Mouse (Mus musculus): ENCODE data around the gene Opcml. TPM values are rescaled to one million over a fixed set of nuclear protein-coding genes. Genes with fewer than 3 reads are reported as not detected.

The Opcml gene
- polyA plus RNA-seq, 1 experiment = not detected

DNA sequence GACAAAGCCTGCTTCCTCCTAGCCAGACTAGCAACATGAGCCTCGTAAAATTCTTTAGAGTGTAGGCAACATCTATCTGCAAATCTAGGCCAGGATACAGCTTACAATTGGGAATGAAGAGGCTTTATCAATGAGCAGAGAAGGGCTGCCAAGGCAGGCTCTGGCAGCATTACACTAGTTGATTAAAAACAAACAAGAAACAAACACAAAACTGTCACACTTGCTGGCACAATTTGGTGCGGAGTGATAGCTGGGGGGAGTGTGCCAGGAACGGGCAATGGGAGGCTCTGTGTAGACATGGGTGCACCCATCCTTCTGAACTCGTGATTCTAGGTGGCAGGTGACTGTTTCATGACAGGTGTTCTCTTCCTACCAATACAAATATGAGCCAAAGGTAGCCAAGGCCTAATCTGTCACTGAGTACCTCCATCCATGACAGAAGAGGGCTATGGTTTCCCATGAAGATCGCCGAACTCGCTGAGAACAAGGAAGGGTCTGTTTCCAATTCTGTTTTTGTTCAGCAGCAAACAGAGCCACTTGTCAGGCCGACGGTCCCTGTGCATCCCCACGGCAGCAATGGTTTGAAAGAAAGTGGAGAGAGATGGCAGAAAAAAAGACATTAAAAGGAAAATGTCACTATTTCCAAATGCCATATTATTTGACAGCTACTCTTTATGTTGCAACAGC, 574.0 kb downstream of the Opcml start:
- no peaks in the 10 kb centered on the region for H3K4me1 ChIP-seq (ENCODE audit: control insufficient read depth, insufficient read depth, low read length)
- TF ChIP-seq CTCF (IDR thresholded peaks at IDR 0.05; ENCODE audit: low read depth, low read length) (no peak), POLR2A (IDR thresholded peaks at IDR 0.05; ENCODE audit: borderline replicate concordance, low read depth, low read length) (no peak)
- H3K27ac ChIP-seq (ENCODE audit: insufficient read depth, low read depth, low read length) = no peak overlapping the region
- H3K4me3 ChIP-seq (ENCODE audit: insufficient read depth, low read length) = no peak overlapping the region

DNA sequence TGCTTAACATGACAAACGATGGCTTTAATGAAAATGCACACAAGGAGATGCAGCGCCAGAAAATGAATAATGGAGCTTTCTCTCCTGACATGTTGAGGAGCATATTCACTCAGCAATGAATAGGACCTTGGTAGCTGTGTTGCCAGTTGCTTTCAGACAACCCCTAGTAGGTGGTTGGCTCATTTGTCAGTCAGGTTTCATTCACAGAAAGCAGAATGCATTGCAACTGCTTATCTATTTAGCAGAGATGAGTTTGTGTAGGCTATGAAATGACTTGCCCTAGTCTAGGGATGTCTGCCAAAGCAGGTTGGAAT, 574.5 kb downstream of the Opcml start:
- H3K27ac ChIP-seq (ENCODE audit: insufficient read depth, low read depth, low read length) = no peak overlapping the region
- H3K4me3 ChIP-seq (ENCODE audit: insufficient read depth, low read length) = no peak overlapping the region
- no peak for TF ChIP-seq POLR2A (IDR thresholded peaks at IDR 0.05; ENCODE audit: borderline replicate concordance, low read depth, low read length)
- no peak for TF ChIP-seq CTCF (IDR thresholded peaks at IDR 0.05; ENCODE audit: low read depth, low read length)
- H3K4me1 ChIP-seq (ENCODE audit: control insufficient read depth, insufficient read depth, low read length) = no peaks in the 10 kb centered on the region

DNA sequence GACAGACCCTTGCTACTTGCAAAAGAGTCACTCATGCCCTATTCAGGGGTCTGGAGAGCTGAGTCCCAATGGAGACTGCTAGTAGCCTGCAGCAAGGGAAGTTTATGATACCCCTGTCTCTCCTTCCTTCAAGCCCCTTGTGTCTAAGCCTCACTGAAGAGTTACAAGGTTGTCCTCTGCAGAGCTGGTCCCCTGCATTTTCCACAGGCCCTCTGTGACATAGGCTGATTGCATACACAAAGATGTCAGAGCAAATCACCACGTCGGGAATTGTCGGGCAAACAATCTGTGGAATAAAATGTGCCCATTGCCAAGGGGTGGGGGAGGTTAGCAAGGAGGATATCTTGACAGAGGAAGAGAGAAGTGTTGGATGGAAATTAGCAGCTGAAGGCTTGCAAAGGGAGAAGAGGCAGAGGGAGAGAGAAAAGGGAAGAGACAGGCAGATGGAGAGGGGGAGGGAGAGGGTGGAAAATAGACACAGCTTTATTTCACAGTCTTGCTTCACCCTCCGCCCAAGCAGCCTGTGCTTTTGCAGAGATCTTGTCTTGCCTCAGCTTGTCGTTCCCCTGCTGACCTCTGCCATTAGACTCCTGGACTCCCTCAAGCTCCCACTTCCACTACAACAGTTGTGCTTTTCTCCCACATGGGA, 596.1 kb downstream of the Opcml start:
- Histone ChIP-seq H3K27ac (ENCODE audit: insufficient read depth, low read depth, low read length) (peak overlapping the region; percentile 79), H3K4me3 (ENCODE audit: insufficient read depth, low read length) (no peak overlapping the region), H3K4me1 (ENCODE audit: control insufficient read depth, insufficient read depth, low read length) (peaks cover 18% of the 10 kb centered on the region)
- no peak for TF ChIP-seq CTCF (IDR thresholded peaks at IDR 0.05; ENCODE audit: low read depth, low read length)
- no peak for TF ChIP-seq POLR2A (IDR thresholded peaks at IDR 0.05; ENCODE audit: borderline replicate concordance, low read depth, low read length)

DNA sequence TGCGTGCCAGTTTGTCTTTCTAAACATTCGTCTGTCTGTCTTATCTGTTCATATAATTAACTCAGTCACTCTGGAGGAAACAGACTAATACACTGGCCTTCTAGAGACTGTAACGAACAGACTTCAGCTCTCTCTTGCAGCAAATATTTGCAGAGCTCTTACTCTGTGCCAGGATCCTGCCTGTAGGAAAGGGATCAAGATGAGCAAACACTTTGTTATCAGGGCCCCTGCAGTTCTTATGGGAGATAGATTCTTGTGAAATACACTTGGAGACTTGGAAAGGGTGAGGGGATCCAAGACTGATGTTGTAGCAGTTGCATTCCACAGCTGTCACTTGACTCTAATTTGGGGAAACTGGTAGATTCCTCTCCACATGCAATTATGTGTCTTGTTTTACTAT, 604.6 kb downstream of the Opcml start:
- Histone ChIP-seq H3K27ac (ENCODE audit: insufficient read depth, low read depth, low read length) (no peak overlapping the region), H3K4me1 (ENCODE audit: control insufficient read depth, insufficient read depth, low read length) (no peaks in the 10 kb centered on the region), H3K4me3 (ENCODE audit: insufficient read depth, low read length) (no peak overlapping the region)
- TF ChIP-seq POLR2A (IDR thresholded peaks at IDR 0.05; ENCODE audit: borderline replicate concordance, low read depth, low read length) = no peak
- TF ChIP-seq CTCF (IDR thresholded peaks at IDR 0.05; ENCODE audit: low read depth, low read length) = no peak

DNA sequence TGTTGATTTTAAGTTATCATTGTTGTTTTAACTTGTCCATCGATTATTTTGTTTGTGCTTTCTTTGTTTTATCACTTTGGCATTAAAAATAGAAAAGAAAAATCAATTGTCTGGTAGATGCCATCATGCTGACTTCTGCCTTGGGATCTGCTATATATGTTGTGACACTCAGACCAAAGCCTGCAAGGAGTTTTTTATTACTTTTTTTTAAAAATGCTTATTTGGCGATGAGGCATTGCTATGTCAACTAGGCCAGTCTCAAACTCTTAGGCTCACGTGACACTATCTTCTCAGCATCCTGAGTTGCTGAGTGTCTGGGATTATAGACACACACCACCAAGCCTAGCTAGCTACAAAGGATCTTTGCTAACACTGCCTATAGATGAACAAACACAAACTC, 605.1 kb downstream of the Opcml start:
- TF ChIP-seq POLR2A (IDR thresholded peaks at IDR 0.05; ENCODE audit: borderline replicate concordance, low read depth, low read length) = no peak
- no peak for TF ChIP-seq CTCF (IDR thresholded peaks at IDR 0.05; ENCODE audit: low read depth, low read length)
- H3K27ac ChIP-seq (ENCODE audit: insufficient read depth, low read depth, low read length) = no peak overlapping the region
- H3K4me3 ChIP-seq (ENCODE audit: insufficient read depth, low read length) = no peak overlapping the region
- H3K4me1 ChIP-seq (ENCODE audit: control insufficient read depth, insufficient read depth, low read length) = no peaks in the 10 kb centered on the region

DNA sequence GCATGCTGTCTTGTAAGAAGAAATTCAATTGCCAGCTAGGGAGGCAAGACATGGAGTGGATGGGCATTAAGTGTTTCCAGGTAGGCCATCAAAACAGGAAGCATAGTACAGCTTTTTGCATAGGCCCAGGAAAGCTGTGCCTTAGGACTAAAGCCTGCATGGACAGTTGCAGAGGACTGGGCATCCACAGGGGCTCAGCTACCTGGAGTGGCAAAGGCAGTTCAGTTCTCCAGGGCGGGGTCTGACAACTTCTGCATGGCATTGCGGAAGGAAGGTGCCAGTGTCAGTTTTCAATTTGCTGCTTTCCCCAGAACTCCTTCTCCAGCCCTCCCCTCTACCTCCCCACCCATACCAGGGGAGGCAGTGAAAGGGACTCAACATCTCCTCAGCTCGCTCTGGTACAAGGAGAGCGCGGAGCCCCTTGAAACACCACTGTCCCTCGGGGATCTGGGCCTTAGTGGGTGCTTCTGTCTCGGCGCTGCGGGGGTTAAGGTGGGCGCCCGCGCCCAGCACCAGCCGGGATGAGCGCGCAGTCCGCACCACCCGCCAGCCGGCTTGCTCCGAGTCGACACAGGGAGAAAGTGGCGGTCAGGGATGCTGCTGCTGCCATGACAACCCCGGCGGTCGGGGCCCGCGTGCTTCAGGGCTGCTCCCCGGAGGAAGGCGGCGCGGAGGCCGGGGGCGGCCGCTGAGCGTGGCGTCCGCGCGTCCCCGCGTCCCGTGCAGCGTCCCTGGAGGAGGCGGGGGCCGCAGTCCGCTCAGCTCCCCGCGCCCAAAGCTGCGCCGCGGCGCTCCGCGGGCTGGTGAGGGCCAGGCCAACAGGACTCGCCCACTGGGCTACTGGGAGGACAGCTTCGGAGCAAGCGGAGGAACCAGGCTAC, 612.4 kb downstream of the Opcml start:
- no peak for TF ChIP-seq POLR2A (IDR thresholded peaks at IDR 0.05; ENCODE audit: borderline replicate concordance, low read depth, low read length)
- no peak for TF ChIP-seq CTCF (IDR thresholded peaks at IDR 0.05; ENCODE audit: low read depth, low read length)
- Histone ChIP-seq H3K4me1 (ENCODE audit: control insufficient read depth, insufficient read depth, low read length) (no peaks in the 10 kb centered on the region), H3K27ac (ENCODE audit: insufficient read depth, low read depth, low read length) (no peak overlapping the region), H3K4me3 (ENCODE audit: insufficient read depth, low read length) (peak overlapping the region; percentile 59)

DNA sequence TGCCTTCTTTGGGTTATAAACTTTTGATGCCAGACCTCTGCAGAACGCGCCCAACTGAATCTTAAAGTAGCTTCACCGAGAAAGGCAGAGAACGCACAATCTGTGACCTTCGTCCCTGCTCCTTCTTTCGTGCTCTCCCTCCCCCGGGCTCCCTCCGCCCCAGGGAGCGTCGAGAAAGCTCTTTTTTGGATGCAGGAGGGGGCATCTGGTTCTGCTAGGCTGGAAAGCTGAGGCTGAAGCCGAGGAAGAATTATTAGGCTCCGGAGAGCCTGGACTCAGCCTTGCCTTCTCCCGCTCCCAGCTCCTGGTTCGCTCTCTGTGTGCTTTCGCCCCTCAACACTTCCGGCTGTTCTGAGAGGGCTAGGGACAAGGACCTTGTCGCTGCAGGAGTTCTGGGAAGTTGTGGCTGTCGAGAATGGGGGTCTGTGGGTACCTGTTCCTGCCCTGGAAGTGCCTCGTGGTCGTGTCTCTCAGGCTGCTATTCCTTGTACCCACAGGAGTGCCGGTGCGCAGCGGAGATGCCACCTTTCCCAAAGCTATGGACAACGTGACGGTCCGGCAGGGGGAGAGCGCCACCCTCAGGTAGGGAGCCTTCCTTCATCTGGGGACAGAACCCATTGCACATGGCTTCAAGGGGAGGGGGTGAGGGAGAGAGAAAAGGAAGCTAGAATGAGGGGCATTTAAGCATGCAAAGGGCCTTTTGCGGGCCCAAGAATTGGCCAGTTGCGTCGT, 613.4 kb downstream of the Opcml start:
- no peaks in the 10 kb centered on the region for H3K4me1 ChIP-seq (ENCODE audit: control insufficient read depth, insufficient read depth, low read length)
- H3K4me3 ChIP-seq (ENCODE audit: insufficient read depth, low read length) = peak overlapping the region; percentile 59
- no peak overlapping the region for H3K27ac ChIP-seq (ENCODE audit: insufficient read depth, low read depth, low read length)
- TF ChIP-seq POLR2A (IDR thresholded peaks at IDR 0.05; ENCODE audit: borderline replicate concordance, low read depth, low read length) (no peak), CTCF (IDR thresholded peaks at IDR 0.05; ENCODE audit: low read depth, low read length) (no peak)

DNA sequence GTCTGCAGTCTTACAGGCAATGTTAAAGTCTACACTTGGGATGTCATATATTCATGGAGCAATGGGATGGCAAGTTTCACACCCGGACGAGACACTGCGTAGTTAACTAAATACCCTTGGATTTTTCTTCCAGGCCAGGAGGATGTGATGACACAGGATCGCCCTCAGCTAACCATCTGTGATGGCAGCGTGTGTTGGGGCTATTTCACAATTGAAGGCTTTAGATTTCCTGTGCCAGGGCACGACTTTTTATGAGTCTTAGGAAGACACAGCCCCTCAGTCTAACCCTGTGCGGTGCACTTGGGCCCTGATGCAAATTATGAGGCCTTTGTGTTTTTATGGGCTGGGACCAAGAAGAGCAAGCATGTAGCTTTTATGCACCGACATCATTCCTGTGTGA, 614.0 kb downstream of the Opcml start:
- H3K4me1 ChIP-seq (ENCODE audit: control insufficient read depth, insufficient read depth, low read length) = no peaks in the 10 kb centered on the region

DNA sequence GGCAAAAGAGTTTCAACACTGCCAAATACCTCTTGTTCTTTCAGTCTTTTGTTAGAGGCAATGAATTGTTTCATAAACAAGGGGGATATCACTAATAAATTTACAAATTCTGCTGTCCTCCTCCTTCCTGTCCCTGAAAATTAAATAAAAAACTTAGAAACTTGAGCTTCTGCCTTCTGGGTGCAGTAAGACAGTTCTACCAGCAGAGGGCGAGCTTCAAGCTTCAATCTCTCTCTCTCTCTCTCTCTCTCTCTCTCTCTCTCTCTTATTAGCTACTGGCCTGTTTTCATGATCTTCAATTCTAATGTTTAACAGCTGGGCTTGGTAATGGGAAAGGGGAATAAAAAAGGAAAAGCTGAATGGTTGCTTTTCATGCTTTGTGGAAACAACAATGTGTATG, 615.2 kb downstream of the Opcml start:
- Histone ChIP-seq H3K4me3 (ENCODE audit: insufficient read depth, low read length) (no peak overlapping the region), H3K4me1 (ENCODE audit: control insufficient read depth, insufficient read depth, low read length) (no peaks in the 10 kb centered on the region), H3K27ac (ENCODE audit: insufficient read depth, low read depth, low read length) (no peak overlapping the region)
- TF ChIP-seq POLR2A (IDR thresholded peaks at IDR 0.05; ENCODE audit: borderline replicate concordance, low read depth, low read length) = no peak
- TF ChIP-seq CTCF (IDR thresholded peaks at IDR 0.05; ENCODE audit: low read depth, low read length) = no peak

More for the DNA sequence above, 614.0 kb downstream of the Opcml start:
- no peak for TF ChIP-seq CTCF (IDR thresholded peaks at IDR 0.05; ENCODE audit: low read depth, low read length)
- no peak for TF ChIP-seq POLR2A (IDR thresholded peaks at IDR 0.05; ENCODE audit: borderline replicate concordance, low read depth, low read length)
- Histone ChIP-seq H3K27ac (ENCODE audit: insufficient read depth, low read depth, low read length) (no peak overlapping the region), H3K4me3 (ENCODE audit: insufficient read depth, low read length) (peak overlapping the region; percentile 59; the same call in 1 of the 2 replicates)

All from bone marrow macrophage, adult 2 months (primary cell).